Comparison of ENCODE assay signal across 8 mouse cellular contexts in the genomic region with DNA sequence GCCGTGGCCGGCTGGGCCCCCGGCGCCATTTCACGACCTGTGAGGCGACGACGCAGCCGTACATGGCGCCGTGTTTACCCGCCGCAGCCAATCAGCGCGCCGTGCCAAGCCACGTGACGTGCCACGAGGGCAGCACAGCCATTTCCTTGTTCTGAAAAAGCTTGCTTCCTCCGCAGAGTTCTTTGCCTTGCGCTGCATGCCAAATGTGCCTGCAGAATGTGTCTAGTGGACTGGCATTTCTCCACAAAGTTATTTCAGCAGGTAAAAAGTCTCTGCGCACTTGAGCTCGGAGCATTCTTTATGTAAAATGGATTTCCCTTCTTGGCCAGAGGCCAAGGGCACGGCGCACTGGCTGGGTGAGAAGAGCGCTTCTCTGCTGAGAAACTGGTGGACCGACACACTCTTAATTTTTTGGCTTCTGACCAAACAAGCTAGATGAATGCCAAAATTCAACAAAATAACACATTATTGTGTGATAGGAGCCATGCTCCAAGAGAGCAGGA.
A peak's percentile ranks its signal among the peaks of the same experiment; 100 is the strongest.
DNase-seq lines count a peak whose midpoint lies in the region; ATAC-seq lines count a peak whose summit lies in the region.

No protein-coding gene starts in this region.

- intact Hi-C loops in heart, postnatal 14 days (cut with DNase I), result loop anchor here (2.0 to 5.0 kb wide), 3 partner anchors 90 to 454 kb away; partner anchors contain the start of gene E130114P18Rik

- ATAC-seq in cerebellum, adult (ENCODE audit: insufficient number of reproducible peaks, low FRiP score, low TSS enrichment), result peak; percentile 95
- ATAC-seq in frontal cortex, adult (ENCODE audit: low TSS enrichment), result peak; percentile 95
- no peak for ATAC-seq in activated CD4-positive, CD25-positive, alpha-beta regulatory T cell, adult 4 months

- peak; percentile 75 for DNase-seq in NIH3T3 (ENCODE audit: low read depth)
- DNase-seq in heart, postnatal 14 days, result peak; percentile 96 to 98
- DNase-seq in layer of hippocampus, adult 8-10 months (ENCODE audit: low spot score in 2 of 2), result peak; percentile 95 to 98
- peak; percentile 97 to 98 for DNase-seq in lung, adult 18-20 months
- peak; percentile 98 to 99 for DNase-seq in right cerebral cortex, postnatal 10 days (ENCODE audit: low spot score in 2 of 2)
